Mouse (Mus musculus) hematopoietic multipotent progenitor cell, adult 10-12 weeks (in vitro differentiated cells): ENCODE results near the gene Gm6793. TPM values are rescaled to one million over a fixed set of nuclear protein-coding genes. Genes with fewer than 3 reads are reported as not detected.

Source experiments
- polyA plus RNA-seq: library from polyadenylated mRNA; stranded (reverse); fragments of >175 nt; gene quantifications from 2 replicates; pipeline ENCODE4 v1.2.3, GENCODE M21; 2012; ENCODE audit warnings: low replicate concordance

Gene Gm6793
- 0.12 and 0.22 TPM in 2 replicates for polyA plus RNA-seq

DNA sequence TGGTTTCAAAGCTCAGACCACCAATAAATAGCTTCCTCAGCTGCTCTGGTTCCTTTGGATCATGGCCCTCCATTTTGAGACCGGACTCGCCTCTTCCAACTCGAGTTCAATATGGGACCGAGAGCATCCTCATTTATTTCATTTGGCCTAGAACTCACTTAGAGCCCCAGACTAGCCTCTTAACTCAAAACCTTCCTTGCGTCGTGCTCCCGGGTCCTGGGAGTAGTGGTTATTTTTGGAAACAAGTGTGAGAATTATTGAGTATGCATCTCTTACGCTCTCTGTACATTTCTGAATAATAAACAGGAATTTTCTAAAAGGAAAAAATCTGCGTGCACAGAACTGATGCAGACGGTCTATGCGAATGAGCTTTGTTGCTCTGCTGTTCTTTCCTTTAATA, at the start of gene Gm6793:
Gm6793 (minus strand) TSS at position 101 of the 400 bp plus-strand sequence.

DNA sequence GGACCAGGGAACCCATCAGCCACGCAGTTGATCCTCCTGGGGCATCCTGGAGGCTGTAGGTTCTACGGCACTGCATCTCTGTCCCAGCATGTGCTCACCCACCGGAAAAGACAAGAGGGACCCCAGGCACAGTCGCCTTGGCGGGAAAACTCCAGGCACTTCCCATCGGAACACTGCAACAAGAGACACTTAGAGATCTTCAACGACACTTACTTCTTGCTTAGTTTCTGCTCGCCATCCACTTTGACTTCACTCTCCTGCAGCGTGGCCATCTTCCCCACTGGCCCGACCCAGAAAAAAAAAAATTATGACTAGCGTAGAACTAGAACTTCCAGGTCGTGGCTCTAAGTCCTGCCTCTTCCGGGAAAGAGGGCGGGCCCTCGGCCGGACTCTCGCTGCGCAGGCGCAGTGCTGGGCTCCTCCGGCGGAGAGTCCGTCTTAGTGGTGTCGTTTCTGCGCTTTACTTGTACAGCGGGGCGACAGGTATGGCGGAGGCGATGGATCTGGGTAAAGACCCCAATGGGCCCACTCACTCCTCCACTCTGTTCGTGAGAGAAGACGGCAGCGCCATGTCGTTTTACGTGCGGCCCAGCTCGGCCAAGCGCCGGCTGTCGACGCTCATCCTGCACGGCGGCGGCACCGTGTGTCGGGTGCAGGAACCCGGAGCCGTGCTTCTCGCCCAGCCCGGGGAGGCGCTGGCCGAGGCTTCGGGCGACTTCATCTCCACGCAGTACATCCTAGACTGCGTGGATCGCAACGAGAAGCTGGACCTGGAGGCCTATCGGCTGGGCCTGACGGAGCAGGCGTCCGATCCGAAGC, 3.6 kb downstream of the Gm6793 start, which contains the start of the genes Kars and Terf2ip:
Kars (minus strand) TSS at position 327 of the 819 bp plus-strand sequence.
Terf2ip (plus strand) TSS at position 402 of the 819 bp plus-strand sequence.

DNA sequence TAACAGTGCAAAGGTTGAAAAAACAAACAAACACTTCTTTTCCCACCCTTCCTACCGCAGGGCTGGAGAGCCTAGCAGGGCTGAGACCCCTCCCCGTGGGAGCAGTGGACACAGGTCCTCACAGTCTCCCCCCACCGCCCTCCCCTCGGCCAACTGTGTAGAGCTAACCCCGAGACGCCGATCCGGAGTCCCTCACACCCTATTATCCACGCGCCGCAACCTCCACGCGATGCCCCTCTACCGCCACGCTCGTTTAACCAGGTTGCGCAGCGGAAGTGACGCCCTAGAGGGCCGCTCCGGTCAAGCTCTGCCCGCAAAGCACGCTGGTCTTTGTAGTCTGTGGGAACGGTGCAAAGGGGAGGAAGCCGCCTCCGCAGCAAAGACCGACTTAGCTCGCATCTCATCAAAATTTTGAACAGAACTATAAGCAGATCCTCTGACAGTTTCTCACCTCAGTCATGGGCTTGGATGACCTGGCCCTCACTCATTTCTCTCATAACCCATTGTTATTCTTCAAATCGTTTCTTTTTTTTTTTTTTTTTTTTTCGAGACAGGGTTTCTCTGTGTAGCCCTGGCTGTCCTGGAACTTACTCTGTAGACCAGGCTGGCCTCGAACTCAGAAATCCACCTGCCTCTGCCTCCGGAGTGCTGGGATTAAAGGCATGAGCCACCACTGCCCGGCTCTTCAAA, 22.7 kb downstream of the Gm6793 start, which contains the start of gene Adat1:
Adat1 (minus strand) TSS at position 290 of the 690 bp plus-strand sequence.

Other genes starting within 250 kb of the Gm6793 start
- gene Cfdp1, start 160.7 kb downstream of the Gm6793 start, polyA plus RNA-seq: 3.0 and 14.7 TPM in 2 replicates
- gene Tmem170, start 138.3 kb downstream of the Gm6793 start, polyA plus RNA-seq: 0.89 and 0.90 TPM in 2 replicates
- not detected in 2 replicates for gene Chst5, start 104.6 kb downstream of the Gm6793 start, polyA plus RNA-seq
- gene Tmem231, start 81.2 kb downstream of the Gm6793 start, polyA plus RNA-seq: 4.4 and 4.7 TPM in 2 replicates
- 3.5 and 7.0 TPM in 2 replicates for gene Gabarapl2, start 74.3 kb downstream of the Gm6793 start, polyA plus RNA-seq
- 0.75 and 3.0 TPM in 2 replicates for gene Adat1, start 22.7 kb downstream of the Gm6793 start, polyA plus RNA-seq
- 16.3 and 40.2 TPM in 2 replicates for gene Kars, start 3.7 kb downstream of the Gm6793 start, polyA plus RNA-seq
- gene Terf2ip, start 3.6 kb downstream of the Gm6793 start, polyA plus RNA-seq: 8.3 and 13.2 TPM in 2 replicates